In genomic region chr1:172486236-172486635, GRCm38 (mm10) we compare ENCODE assay signal across 11 mouse cellular contexts. TPM values are rescaled to one million over a fixed set of nuclear protein-coding genes. Genes with fewer than 3 reads are reported as not detected.
DNase-seq lines count a peak whose midpoint lies in the region; ATAC-seq and TF ChIP-seq lines count a peak whose summit lies in the region.
"Had no signal": no experiment of that assay in that cellular context is flagged by ENCODE, and none has a peak within 500 bp of the region (broad histone marks: within the 10 kb centered on the region; RNA-seq: fewer than 3 reads in every experiment).

No protein-coding gene starts in this region.

- H3K4me2 ChIP-seq in kidney, embryonic 14.5 days (replicated peaks; ENCODE audit: low read depth, low read length) = no peak overlapping the region; the same call in 1 of the 2 replicates
- H3K4me2 ChIP-seq in hindbrain, embryonic 11.5 days (replicated peaks; ENCODE audit: low read depth, low read length) = peak overlapping the region; percentile 86
- peak overlapping the region; percentile 10; the same call in 1 of the 2 replicates for H3K4me2 ChIP-seq in limb, embryonic 14.5 days (replicated peaks; ENCODE audit: low read depth, low read length, severe bottlenecking)
- H3K4me2 ChIP-seq in neural tube, embryonic 15.5 days = peak overlapping the region; percentile 86

- no peak for TF ChIP-seq POLR2A in limb, embryonic 14.5 days (IDR thresholded peaks at IDR 0.05; ENCODE audit: borderline replicate concordance, extremely low read depth, insufficient read depth, insufficient read length)

- H3K4me1 ChIP-seq in kidney, embryonic 14.5 days (ENCODE audit: control insufficient read depth, insufficient read depth, low read length) = peaks cover 34% of the 10 kb centered on the region
- peaks cover 22% of the 10 kb centered on the region for H3K4me1 ChIP-seq in hindbrain, embryonic 11.5 days (replicated peaks; ENCODE audit: control insufficient read depth, insufficient read depth, low read length)
- peaks cover 23% of the 10 kb centered on the region for H3K4me1 ChIP-seq in limb, embryonic 14.5 days (ENCODE audit: control insufficient read depth, insufficient read depth, low read length)
- H3K4me1 ChIP-seq in neural tube, embryonic 15.5 days = peaks cover 68% of the 10 kb centered on the region

- no peak for DNase-seq in kidney, postnatal 4 days
- DNase-seq in hindbrain, embryonic 11.5 days (ENCODE audit: low spot score) = peak; percentile 59
- DNase-seq in limb, embryonic 14.5 days (ENCODE audit: low spot score) = no peak
- DNase-seq in thymus, postnatal 10 days (ENCODE audit: low spot score in 2 of 2) = no peak
- no peak for DNase-seq in cerebellum, postnatal 4 days (ENCODE audit: low spot score in 2 of 2)
- DNase-seq: kidney, adult 11 months had no signal

- no peak for ATAC-seq in kidney, embryonic 14.5 days (ENCODE audit: low FRiP score, low TSS enrichment)
- ATAC-seq in hindbrain, embryonic 11.5 days (ENCODE audit: low FRiP score) = peak; percentile 15; the same call in 1 of the 2 replicates
- no peak for ATAC-seq in limb, embryonic 14.5 days (ENCODE audit: low FRiP score, low read depth)
- no peak for ATAC-seq in neural tube, embryonic 15.5 days (ENCODE audit: low FRiP score)
- ATAC-seq in CD4-positive, CD25-positive, alpha-beta regulatory T cell, adult 4 months = no peak

- H3K27me3 ChIP-seq in kidney, embryonic 14.5 days (ENCODE audit: control insufficient read depth, insufficient read depth, low read length) = no peaks in the 10 kb centered on the region
- no peaks in the 10 kb centered on the region for H3K27me3 ChIP-seq in hindbrain, embryonic 11.5 days (ENCODE audit: control insufficient read depth, insufficient read depth, low read length)
- no peaks in the 10 kb centered on the region for H3K27me3 ChIP-seq in limb, embryonic 14.5 days (ENCODE audit: control insufficient read depth, insufficient read depth, low read length)
- H3K27me3 ChIP-seq in neural tube, embryonic 15.5 days (replicated peaks) = no peaks in the 10 kb centered on the region

- H3K36me3 ChIP-seq in kidney, embryonic 14.5 days (ENCODE audit: control insufficient read depth, insufficient read depth, low read length) = peaks cover 13% of the 10 kb centered on the region; the same call in 1 of the 2 replicates
- H3K36me3 ChIP-seq in hindbrain, embryonic 11.5 days (ENCODE audit: control insufficient read depth, insufficient read depth, low read length) = no peaks in the 10 kb centered on the region
- no peaks in the 10 kb centered on the region for H3K36me3 ChIP-seq in limb, embryonic 14.5 days (ENCODE audit: control insufficient read depth, insufficient read depth, low read length)
- 0 out of 2 replicates have a peak, but pooled peaks cover 2% of the 10 kb centered on the region for H3K36me3 ChIP-seq in neural tube, embryonic 15.5 days
- H3K36me3 ChIP-seq: G1E had no signal

- peak overlapping the region; percentile 33; the same call in 1 of the 2 replicates for H3K9ac ChIP-seq in kidney, embryonic 14.5 days (ENCODE audit: low read depth, low read length)
- peak overlapping the region; percentile 40; the same call in 1 of the 2 replicates for H3K9ac ChIP-seq in hindbrain, embryonic 11.5 days (ENCODE audit: low read depth, low read length)
- H3K9ac ChIP-seq in limb, embryonic 14.5 days (ENCODE audit: low read depth, low read length, severe bottlenecking) = no peak overlapping the region
- H3K9ac ChIP-seq in neural tube, embryonic 15.5 days (replicated peaks) = peak overlapping the region; percentile 36

- 26% methylated on average over 4 of the region's 4 CpGs for WGBS in kidney, embryonic 14.5 days
- WGBS in hindbrain, embryonic 11.5 days = 19% methylated on average over 4 of the region's 4 CpGs
- 18% methylated on average over 4 of the region's 4 CpGs for WGBS in limb, embryonic 14.5 days
- 11% methylated on average over 4 of the region's 4 CpGs for WGBS in neural tube, embryonic 15.5 days

- no peak overlapping the region for H3K27ac ChIP-seq in kidney, embryonic 14.5 days (ENCODE audit: low read depth, low read length)
- peak overlapping the region; percentile 49; the same call in 1 of the 2 replicates for H3K27ac ChIP-seq in hindbrain, embryonic 11.5 days (ENCODE audit: low read depth, low read length)
- H3K27ac ChIP-seq in limb, embryonic 14.5 days (replicated peaks; ENCODE audit: low read depth, low read length) = no peak overlapping the region
- no peak overlapping the region for H3K27ac ChIP-seq in neural tube, embryonic 15.5 days (replicated peaks)

- no peak overlapping the region for H3K4me3 ChIP-seq in kidney, embryonic 14.5 days (ENCODE audit: low read length)
- H3K4me3 ChIP-seq in hindbrain, embryonic 11.5 days (ENCODE audit: low read depth, low read length) = peak overlapping the region; percentile 15; the same call in 1 of the 2 replicates
- H3K4me3 ChIP-seq in limb, embryonic 14.5 days (replicated peaks; ENCODE audit: low read length) = no peak overlapping the region
- peak overlapping the region; percentile 29 for H3K4me3 ChIP-seq in neural tube, embryonic 15.5 days (replicated peaks)
- H3K4me3 ChIP-seq: myocyte had no signal

- H3K9me3 ChIP-seq in kidney, embryonic 14.5 days (ENCODE audit: control insufficient read depth, low read length) = no peaks in the 10 kb centered on the region
- H3K9me3 ChIP-seq in hindbrain, embryonic 11.5 days (ENCODE audit: control insufficient read depth, low read length) = no peaks in the 10 kb centered on the region
- H3K9me3 ChIP-seq in limb, embryonic 14.5 days (ENCODE audit: control insufficient read depth, low read length) = no peaks in the 10 kb centered on the region
- no peaks in the 10 kb centered on the region for H3K9me3 ChIP-seq in neural tube, embryonic 15.5 days (replicated peaks)
- H3K9me3 ChIP-seq: G1E had no signal

RNA-seq across cellular contexts. Expression of gene Igsf9, which starts 4.6 kb away (rescaled TPM):
- polyA plus RNA-seq in kidney, embryonic 14.5 days (2014; fragmentation: Nextera tagmentation; extraction: Ambion mirVana) = 37.8 and 41.8 TPM in 2 replicates
- polyA plus RNA-seq in hindbrain, embryonic 11.5 days (2014; fragmentation: Nextera tagmentation; extraction: Ambion mirVana) = 38.3 and 47.8 TPM in 2 replicates
- 62.0 and 85.1 TPM in 2 replicates for polyA plus RNA-seq in limb, embryonic 14.5 days (2012; rRNA removed)
- 29.6 and 35.0 TPM in 2 replicates for polyA plus RNA-seq in limb, embryonic 14.5 days (2014; fragmentation: Nextera tagmentation; extraction: Ambion mirVana)
- polyA plus RNA-seq in neural tube, embryonic 15.5 days (2015; fragmentation: Nextera tagmentation; extraction: Ambion mirVana) = 38.9 TPM in 2 replicates
- 1 to 10 TPM in 1 of 2 experiments, not detected in 1; 1.1 TPM for polyA plus RNA-seq in CD4-positive, CD25-positive, alpha-beta regulatory T cell, adult 4 months (2017; shearing (Covaris generic))
- polyA plus RNA-seq: G1E had no signal

RNA-seq across cellular contexts. Expression of gene Slamf9, which starts 11.1 kb away (rescaled TPM):
- 0.74 and 0.97 TPM in 2 replicates for polyA plus RNA-seq in kidney, embryonic 14.5 days (2014; fragmentation: Nextera tagmentation; extraction: Ambion mirVana)
- 0.34 and 0.40 TPM in 2 replicates for polyA plus RNA-seq in hindbrain, embryonic 11.5 days (2014; fragmentation: Nextera tagmentation; extraction: Ambion mirVana)
- polyA plus RNA-seq in limb, embryonic 14.5 days (2012; rRNA removed) = 0.49 and 0.64 TPM in 2 replicates
- polyA plus RNA-seq in limb, embryonic 14.5 days (2014; fragmentation: Nextera tagmentation; extraction: Ambion mirVana) = 0.51 and 0.75 TPM in 2 replicates
- polyA plus RNA-seq in neural tube, embryonic 15.5 days (2015; fragmentation: Nextera tagmentation; extraction: Ambion mirVana) = 0.36 and 0.38 TPM in 2 replicates
- not detected for polyA plus RNA-seq in CD4-positive, CD25-positive, alpha-beta regulatory T cell, adult 4 months (2017; shearing (Covaris generic))
- polyA plus RNA-seq: G1E had no signal

RNA-seq across cellular contexts. Expression of gene Tagln2, which starts 13.6 kb away (rescaled TPM):
- polyA plus RNA-seq in kidney, embryonic 14.5 days (2014; fragmentation: Nextera tagmentation; extraction: Ambion mirVana) = 81.0 and 139 TPM in 2 replicates
- 41.1 and 43.4 TPM in 2 replicates for polyA plus RNA-seq in hindbrain, embryonic 11.5 days (2014; fragmentation: Nextera tagmentation; extraction: Ambion mirVana)
- 134 and 151 TPM in 2 replicates for polyA plus RNA-seq in limb, embryonic 14.5 days (2012; rRNA removed)
- polyA plus RNA-seq in limb, embryonic 14.5 days (2014; fragmentation: Nextera tagmentation; extraction: Ambion mirVana) = 138 and 155 TPM in 2 replicates
- 140 and 198 TPM in 2 replicates for polyA plus RNA-seq in neural tube, embryonic 15.5 days (2015; fragmentation: Nextera tagmentation; extraction: Ambion mirVana)
- 100 to 1,000 TPM; 226 to 278 TPM for polyA plus RNA-seq in CD4-positive, CD25-positive, alpha-beta regulatory T cell, adult 4 months (2017; shearing (Covaris generic))

RNA-seq across cellular contexts. Expression of gene Cfap45, which starts 34.4 kb away (rescaled TPM):
- 1.0 and 1.2 TPM in 2 replicates for polyA plus RNA-seq in kidney, embryonic 14.5 days (2014; fragmentation: Nextera tagmentation; extraction: Ambion mirVana)
- polyA plus RNA-seq in hindbrain, embryonic 11.5 days (2014; fragmentation: Nextera tagmentation; extraction: Ambion mirVana) = 3.7 and 4.8 TPM in 2 replicates
- polyA plus RNA-seq in limb, embryonic 14.5 days (2012; rRNA removed) = 0.70 and 1.3 TPM in 2 replicates
- 0.97 and 0.98 TPM in 2 replicates for polyA plus RNA-seq in limb, embryonic 14.5 days (2014; fragmentation: Nextera tagmentation; extraction: Ambion mirVana)
- 3.8 and 4.3 TPM in 2 replicates for polyA plus RNA-seq in neural tube, embryonic 15.5 days (2015; fragmentation: Nextera tagmentation; extraction: Ambion mirVana)
- polyA plus RNA-seq in CD4-positive, CD25-positive, alpha-beta regulatory T cell, adult 4 months (2017; shearing (Covaris generic)) = under 1 TPM in 1 of 2 experiments, not detected in 1; 0.69 TPM
- polyA plus RNA-seq: G1E, myocyte had no signal

Comparison
In these comparisons a context has a peak if more than half of its experiments do, and no peak if none do; other contexts are left out.
1. H3K4me3 ChIP-seq: peak in hindbrain, embryonic 11.5 days (single experiment) and neural tube, embryonic 15.5 days (single experiment); none in kidney, embryonic 14.5 days (single experiment) and limb, embryonic 14.5 days (single experiment).
2. RNA of gene Igsf9, which starts 4.6 kb away (polyA plus RNA-seq): 29.6 to 85.1 TPM in limb, embryonic 14.5 days, 38.3 to 47.8 TPM in hindbrain, embryonic 11.5 days, 37.8 to 41.8 TPM in kidney, embryonic 14.5 days and 38.9 TPM in neural tube, embryonic 15.5 days; 1.1 TPM in CD4-positive, CD25-positive, alpha-beta regulatory T cell, adult 4 months; every median in the first group is over 10 times any median in the second.